In genomic region chr19:52647066-52648046, GRCm38 (mm10) we compare ENCODE assay signal across 11 mouse cellular contexts.
A peak's percentile ranks its signal among the peaks of the same experiment; 100 is the strongest.
DNase-seq lines count a peak whose midpoint lies in the region; ATAC-seq lines count a peak whose summit lies in the region.
"Had no signal": no experiment of that assay in that cellular context is flagged by ENCODE, and none has a peak within 500 bp of the region (broad histone marks: within the 10 kb centered on the region; RNA-seq: fewer than 3 reads in every experiment).

No protein-coding gene starts in this region.

- no peak overlapping the region for H3K9ac ChIP-seq in hindbrain, embryonic 11.5 days (ENCODE audit: low read depth, low read length)
- H3K9ac ChIP-seq in embryonic facial prominence, embryonic 12.5 days, result no peak overlapping the region
- H3K9ac ChIP-seq in neural tube, embryonic 12.5 days, result no peak overlapping the region
- H3K9ac ChIP-seq: embryonic facial prominence, embryonic 15.5 days had no signal

- H3K9me3 ChIP-seq in hindbrain, embryonic 11.5 days (ENCODE audit: control insufficient read depth, low read length), result no peaks in the 10 kb centered on the region
- no peaks in the 10 kb centered on the region for H3K9me3 ChIP-seq in hindbrain, embryonic 10.5 days
- H3K9me3 ChIP-seq in embryonic facial prominence, embryonic 12.5 days, result no peaks in the 10 kb centered on the region
- H3K9me3 ChIP-seq in neural tube, embryonic 12.5 days, result no peaks in the 10 kb centered on the region
- H3K9me3 ChIP-seq: embryonic facial prominence, embryonic 15.5 days had no signal

- no peak overlapping the region for H3K4me2 ChIP-seq in hindbrain, embryonic 11.5 days (replicated peaks; ENCODE audit: low read depth, low read length)
- H3K4me2 ChIP-seq in embryonic facial prominence, embryonic 12.5 days (replicated peaks), result no peak overlapping the region
- no peak overlapping the region for H3K4me2 ChIP-seq in neural tube, embryonic 12.5 days (replicated peaks)
- H3K4me2 ChIP-seq: embryonic facial prominence, embryonic 15.5 days had no signal

- no peaks in the 10 kb centered on the region for H3K4me1 ChIP-seq in hindbrain, embryonic 11.5 days (replicated peaks; ENCODE audit: control insufficient read depth, insufficient read depth, low read length)
- H3K4me1 ChIP-seq in hindbrain, embryonic 10.5 days (replicated peaks), result no peaks in the 10 kb centered on the region
- H3K4me1 ChIP-seq in embryonic facial prominence, embryonic 12.5 days, result peaks cover 4% of the 10 kb centered on the region; the same call in 1 of the 2 replicates
- no peaks in the 10 kb centered on the region for H3K4me1 ChIP-seq in neural tube, embryonic 12.5 days
- H3K4me1 ChIP-seq: embryonic facial prominence, embryonic 15.5 days had no signal

- WGBS in hindbrain, embryonic 11.5 days, result 64% methylated on average over 17 of the region's 17 CpGs
- 73% methylated on average over 17 of the region's 17 CpGs for WGBS in hindbrain, embryonic 10.5 days
- WGBS in embryonic facial prominence, embryonic 12.5 days, result 54% methylated on average over 17 of the region's 17 CpGs
- 59% methylated on average over 17 of the region's 17 CpGs for WGBS in neural tube, embryonic 12.5 days

- DNase-seq in hindbrain, embryonic 11.5 days (ENCODE audit: low spot score), result peak; percentile 6
- no peak for DNase-seq in hindbrain, embryonic 10.5 days (ENCODE audit: low spot score)
- peak; percentile 66 to 88 for DNase-seq in layer of hippocampus, adult 18-20 months (ENCODE audit: low spot score in 2 of 2)
- DNase-seq in c-Kit-positive CD71-positive TER-119-positive erythroid progenitor cells, embryonic 14.5 days (ENCODE audit: low spot score), result no peak
- DNase-seq in lung, postnatal 36 days, result no peak
- no peak for DNase-seq in urinary bladder, postnatal 36 days (ENCODE audit: low spot score in 2 of 2)
- DNase-seq: lung, postnatal 10 days had no signal

- no peak overlapping the region for H3K4me3 ChIP-seq in hindbrain, embryonic 11.5 days (ENCODE audit: low read depth, low read length)
- no peak overlapping the region for H3K4me3 ChIP-seq in hindbrain, embryonic 10.5 days
- no peak overlapping the region for H3K4me3 ChIP-seq in embryonic facial prominence, embryonic 12.5 days
- H3K4me3 ChIP-seq in neural tube, embryonic 12.5 days, result no peak overlapping the region
- H3K4me3 ChIP-seq: embryonic facial prominence, embryonic 15.5 days had no signal

- H3K27me3 ChIP-seq in hindbrain, embryonic 11.5 days (ENCODE audit: control insufficient read depth, insufficient read depth, low read length), result no peaks in the 10 kb centered on the region
- H3K27me3 ChIP-seq in hindbrain, embryonic 10.5 days (ENCODE audit: insufficient read depth, poor library complexity, severe bottlenecking), result no peaks in the 10 kb centered on the region
- no peaks in the 10 kb centered on the region for H3K27me3 ChIP-seq in embryonic facial prominence, embryonic 12.5 days
- H3K27me3 ChIP-seq in neural tube, embryonic 12.5 days (replicated peaks), result no peaks in the 10 kb centered on the region
- H3K27me3 ChIP-seq: embryonic facial prominence, embryonic 15.5 days had no signal

- H3K27ac ChIP-seq in hindbrain, embryonic 11.5 days (ENCODE audit: low read depth, low read length), result no peak overlapping the region
- H3K27ac ChIP-seq in hindbrain, embryonic 10.5 days, result no peak overlapping the region
- 0 out of 2 replicates have a peak overlapping the region, but pooled peaks have one; percentile 11 for H3K27ac ChIP-seq in embryonic facial prominence, embryonic 12.5 days
- no peak overlapping the region for H3K27ac ChIP-seq in neural tube, embryonic 12.5 days
- H3K27ac ChIP-seq: embryonic facial prominence, embryonic 15.5 days had no signal

- no peaks in the 10 kb centered on the region for H3K36me3 ChIP-seq in hindbrain, embryonic 11.5 days (ENCODE audit: control insufficient read depth, insufficient read depth, low read length)
- H3K36me3 ChIP-seq in hindbrain, embryonic 10.5 days, result no peaks in the 10 kb centered on the region
- no peaks in the 10 kb centered on the region for H3K36me3 ChIP-seq in embryonic facial prominence, embryonic 12.5 days
- no peaks in the 10 kb centered on the region for H3K36me3 ChIP-seq in neural tube, embryonic 12.5 days
- H3K36me3 ChIP-seq: embryonic facial prominence, embryonic 15.5 days had no signal

- peak; percentile 80 for ATAC-seq in hindbrain, embryonic 11.5 days (ENCODE audit: low FRiP score)
- ATAC-seq in embryonic facial prominence, embryonic 12.5 days (ENCODE audit: insufficient number of reproducible peaks, insufficient read depth, low FRiP score, low TSS enrichment), result no peak
- peak; percentile 76 for ATAC-seq in neural tube, embryonic 12.5 days (ENCODE audit: low FRiP score, low read depth)
- ATAC-seq: Patski had no signal

Comparison
In these comparisons a context has a peak if more than half of its experiments do, and no peak if none do; other contexts are left out.
1. DNase-seq: peak in hindbrain, embryonic 11.5 days (single experiment) and layer of hippocampus, adult 18-20 months (2 of 2); none in hindbrain, embryonic 10.5 days (single experiment), c-Kit-positive CD71-positive TER-119-positive erythroid progenitor cells, embryonic 14.5 days (single experiment), lung, postnatal 36 days (single experiment) and urinary bladder, postnatal 36 days (0 of 2).